Mouse (Mus musculus): ENCODE measurements around the gene Cdh9. TPM values are rescaled to one million over a fixed set of nuclear protein-coding genes. Genes with fewer than 3 reads are reported as not detected.

The Cdh9 gene
- not detected for total RNA-seq (2023)

DNA sequence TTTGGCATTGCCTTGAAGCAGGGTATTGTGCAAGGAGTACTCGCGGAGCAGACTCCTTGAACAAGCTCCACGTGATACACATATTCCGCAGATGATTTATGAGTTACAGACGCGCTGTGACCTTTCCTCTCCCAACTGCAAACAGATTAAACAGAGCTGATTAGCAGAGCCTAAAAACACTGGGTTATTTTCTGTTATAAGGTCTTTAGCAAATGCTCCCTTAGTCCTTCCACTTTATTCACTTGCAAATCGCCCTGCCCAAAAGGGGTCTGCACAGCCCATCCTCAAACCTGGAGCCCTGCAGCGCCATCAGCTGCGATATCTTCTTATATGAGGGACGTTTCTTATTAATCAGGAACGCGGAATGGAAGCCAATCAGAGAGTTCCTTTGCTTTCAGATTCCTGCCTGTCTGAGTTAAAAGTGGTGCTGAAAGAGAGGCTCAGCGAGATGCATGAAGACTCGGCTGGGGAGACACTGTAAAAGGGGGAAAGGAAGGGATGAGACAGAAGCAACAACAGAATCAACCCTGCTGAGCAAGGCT is at the start of gene Cdh9:
Gene Cdh9, plus strand, starts transcription at position 287 of the 542 bp plus-strand sequence.

Measured in B cell, adult 67 days (primary cell).